Mouse (Mus musculus): ENCODE data around the gene Otp. TPM values are rescaled to one million over a fixed set of nuclear protein-coding genes. Genes with fewer than 3 reads are reported as not detected.

The Otp gene
- not detected for total RNA-seq (2021)
- long read RNA-seq, experiment 1, result 0 reads
- long read RNA-seq, experiment 2, result 0 reads

DNA sequence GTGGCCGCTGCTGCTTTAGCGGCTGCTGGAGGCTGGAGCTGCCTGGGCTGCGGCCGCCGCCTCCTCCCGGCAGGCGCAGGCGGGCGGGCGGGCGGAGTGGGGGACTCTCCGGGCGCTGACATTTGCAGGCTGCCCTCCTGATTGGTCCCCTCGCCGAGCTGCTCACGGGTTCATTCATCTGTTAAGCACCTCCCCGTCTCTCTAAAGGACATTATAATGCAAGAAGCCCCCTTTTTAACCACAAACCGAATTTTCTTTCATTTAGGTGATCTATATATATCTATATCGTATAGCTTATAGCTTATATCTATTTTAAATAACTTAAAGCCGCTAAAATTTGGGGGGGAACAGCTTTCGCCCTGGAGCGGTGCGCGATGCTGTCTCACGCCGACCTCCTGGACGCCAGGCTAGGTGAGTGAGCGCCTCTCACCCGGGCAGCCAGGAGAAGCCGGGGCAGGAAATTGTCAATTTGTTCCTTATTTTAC lies at the start of gene Otp:
Otp (plus strand) TSS at position 207 of the 485 bp plus-strand sequence.
- DNase-seq (ENCODE audit: low spot score in 2 of 2), result no peak

DNA sequence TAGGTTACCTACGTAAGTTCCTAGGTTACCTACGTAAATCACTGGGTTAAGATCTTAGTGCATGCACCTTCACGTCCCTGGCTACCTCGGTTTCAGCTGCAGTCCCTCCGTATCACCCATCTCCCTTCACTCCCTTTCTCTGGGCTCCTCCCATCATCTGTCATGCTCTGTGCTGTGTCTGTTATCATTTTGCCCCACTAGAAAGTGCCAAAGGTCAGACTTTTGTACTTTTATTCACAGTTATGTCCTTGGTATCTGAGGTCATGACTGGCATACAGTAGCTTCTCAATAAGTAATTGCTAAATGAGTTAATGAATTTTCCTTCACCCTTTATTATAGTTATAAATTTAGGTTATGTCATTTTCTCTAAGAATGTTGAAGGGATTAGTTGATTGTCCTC lies 49.0 kb upstream of the Otp start:
- DNase-seq (ENCODE audit: low spot score in 2 of 2), result no peak

- no peak for DNase-seq (ENCODE audit: low spot score in 2 of 2)
These were observed 48.4 kb upstream of the Otp start for GRCm38 (mm10) chr13:94826986-94827385.

GRCm38 (mm10) chr13:94827847-94828246 lies 47.6 kb upstream of the Otp start:
- DNase-seq (ENCODE audit: low spot score in 2 of 2), result no peak

DNA sequence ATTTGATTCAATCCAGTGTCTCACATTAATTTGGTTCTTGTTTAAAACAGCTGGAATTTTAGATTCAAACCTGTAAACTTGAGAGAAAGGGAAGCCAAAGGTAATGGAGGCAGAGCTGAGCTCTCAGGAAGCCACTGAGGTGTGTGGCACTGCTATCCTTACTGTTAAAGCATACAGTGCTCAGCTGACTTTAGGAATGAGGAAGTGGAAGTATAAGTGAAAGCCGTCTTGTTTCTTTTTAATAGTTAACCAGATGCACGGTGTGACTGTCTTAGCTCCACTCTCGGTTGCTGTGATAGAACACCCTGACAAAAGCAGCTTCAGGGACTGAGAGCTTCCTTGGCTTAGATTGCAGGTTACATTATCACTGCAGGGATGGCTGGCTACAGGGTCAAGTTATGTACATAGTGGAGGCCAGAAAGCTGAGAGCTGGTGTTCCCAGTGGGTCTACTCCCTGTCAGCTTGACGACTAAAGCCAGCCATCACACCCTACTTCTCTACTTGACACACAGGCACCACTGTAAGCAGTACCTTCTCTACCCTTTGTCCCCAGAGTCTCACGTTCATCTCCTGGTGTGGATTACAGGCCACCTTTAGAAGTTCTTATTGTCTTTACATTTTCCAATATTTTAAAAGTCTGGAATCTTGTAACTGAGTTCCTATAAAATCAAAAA lies 37.2 kb upstream of the Otp start:
- DNase-seq (ENCODE audit: low spot score in 2 of 2), result no peak

GRCm38 (mm10) chr13:94838756-94839337 lies 36.6 kb upstream of the Otp start:
- no peak for DNase-seq (ENCODE audit: low spot score in 2 of 2)

GRCm38 (mm10) chr13:94843236-94843635 lies 32.2 kb upstream of the Otp start:
- DNase-seq (ENCODE audit: low spot score in 2 of 2), result no peak

DNA sequence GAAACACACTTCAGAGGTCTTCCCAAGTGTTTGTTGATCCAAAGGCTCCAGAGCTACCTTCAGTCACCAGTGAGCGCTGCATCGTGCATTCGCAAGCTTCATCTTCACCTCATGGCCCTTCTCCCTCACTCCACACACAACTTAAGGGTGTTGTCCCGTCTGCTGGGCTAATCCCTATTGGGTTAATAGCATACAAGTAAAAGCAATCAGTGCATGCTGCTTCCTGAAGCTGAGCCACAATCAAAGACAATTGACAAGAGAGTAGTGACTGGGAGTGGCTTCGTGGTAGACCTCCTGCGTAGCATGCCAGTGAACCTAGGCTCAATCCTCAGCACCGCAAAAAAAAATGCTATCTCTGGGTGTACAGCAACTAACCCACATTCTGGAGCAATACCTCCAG lies 27.5 kb upstream of the Otp start:
- DNase-seq (ENCODE audit: low spot score in 2 of 2), result no peak

GRCm38 (mm10) chr13:94849351-94849750 lies 26.1 kb upstream of the Otp start:
- no peak for DNase-seq (ENCODE audit: low spot score in 2 of 2)

DNA sequence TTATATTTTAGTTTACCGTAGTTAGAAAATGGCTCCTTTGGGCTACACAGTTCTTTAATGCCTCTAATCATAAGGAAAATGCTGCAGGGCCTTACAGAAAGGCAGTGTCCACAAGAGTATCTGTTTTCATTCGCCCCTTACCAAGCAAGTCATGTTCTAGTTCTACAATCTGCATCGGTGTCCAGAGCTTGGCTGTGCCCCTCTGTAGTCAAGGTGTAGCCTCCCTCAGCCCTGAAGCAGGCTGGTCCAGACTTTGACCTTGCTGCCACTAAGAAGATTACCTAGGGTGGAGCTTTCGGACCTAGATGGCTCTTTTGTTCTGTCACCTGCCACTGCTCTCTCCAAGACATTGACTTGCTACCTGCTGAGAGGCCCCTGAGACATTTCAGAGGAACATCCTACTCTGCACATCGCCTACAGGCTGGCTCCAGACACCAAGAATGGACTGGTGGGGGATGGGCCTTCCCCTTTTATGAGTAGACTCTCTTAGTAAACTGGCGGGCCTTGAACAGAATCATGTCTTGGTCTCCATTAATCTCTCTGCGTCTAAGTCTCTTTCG lies 17.3 kb upstream of the Otp start:
- DNase-seq (ENCODE audit: low spot score in 2 of 2), result no peak

DNA sequence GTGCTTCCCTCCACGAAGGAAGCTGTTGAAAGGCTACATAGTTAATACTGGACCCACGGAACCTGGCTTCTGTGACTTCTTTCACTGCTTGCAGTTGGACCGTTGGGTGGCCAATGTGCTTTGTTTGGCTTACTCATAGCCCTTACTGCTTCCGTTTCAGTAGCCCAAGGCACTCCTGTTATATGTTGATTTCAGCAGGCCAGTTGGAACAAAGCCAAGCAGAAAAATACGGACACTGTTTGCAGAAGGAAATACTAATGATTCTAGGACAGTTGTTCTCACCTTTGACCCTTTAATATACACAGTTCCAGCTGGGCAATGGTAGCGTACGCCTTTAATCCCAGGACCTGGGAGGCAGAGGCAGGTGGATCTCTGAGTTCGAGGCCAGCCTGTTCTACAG lies 16.1 kb upstream of the Otp start:
- no peak for DNase-seq (ENCODE audit: low spot score in 2 of 2)

- DNase-seq (ENCODE audit: low spot score in 2 of 2), result no peak
These were observed 12.7 kb upstream of the Otp start for GRCm38 (mm10) chr13:94862491-94863230.

DNA sequence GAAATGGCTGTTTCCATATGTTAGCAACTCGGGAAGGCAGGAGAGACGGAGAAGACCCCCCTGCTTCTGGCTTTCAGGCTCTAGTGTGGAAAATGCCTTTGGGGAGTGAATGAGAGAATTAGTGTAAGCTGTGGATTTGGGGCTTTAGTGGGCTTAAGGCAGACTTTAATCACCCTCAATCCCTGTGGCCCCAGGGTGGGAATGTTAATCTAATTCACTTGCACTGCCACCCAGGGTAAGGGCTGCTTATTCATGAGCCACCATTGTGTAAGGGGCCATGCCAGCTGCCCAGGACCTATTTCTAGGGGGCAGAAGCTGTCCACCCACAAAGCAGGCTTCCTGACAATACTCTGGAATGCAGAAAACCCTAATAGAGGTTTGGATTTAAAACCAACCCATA lies 8.5 kb upstream of the Otp start:
- DNase-seq (ENCODE audit: low spot score in 2 of 2), result no peak

- DNase-seq (ENCODE audit: low spot score in 2 of 2), result no peak
These were observed 7.6 kb upstream of the Otp start for GRCm38 (mm10) chr13:94867772-94868171.

DNA sequence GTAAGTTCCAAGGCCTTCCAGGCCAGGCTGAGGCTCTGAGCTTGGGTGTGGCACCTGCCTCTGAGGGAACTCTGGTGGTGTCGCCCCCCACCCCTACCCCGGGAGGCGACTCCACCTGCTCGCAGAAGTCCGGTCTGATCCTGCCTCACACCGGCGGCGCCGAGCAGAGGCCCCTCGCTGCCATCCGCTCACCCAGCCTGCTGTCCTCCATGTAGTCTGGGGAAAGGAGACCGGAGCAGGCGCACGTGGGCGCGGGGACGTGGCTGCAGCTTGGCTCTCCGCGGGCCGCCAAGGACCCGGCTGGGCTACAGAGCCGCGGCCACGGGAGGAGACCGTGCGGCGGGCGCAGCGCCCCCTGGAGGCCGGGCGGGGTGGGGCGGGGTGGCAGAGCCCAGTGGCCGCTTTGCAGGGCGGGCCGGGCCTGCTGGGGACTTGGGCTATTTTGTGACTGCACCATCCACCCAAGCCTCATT lies 6.9 kb upstream of the Otp start:
- DNase-seq (ENCODE audit: low spot score in 2 of 2), result peak in 1 of 2 experiments; percentile 64

- DNase-seq (ENCODE audit: low spot score in 2 of 2), result no peak
These were observed 5.9 kb upstream of the Otp start for GRCm38 (mm10) chr13:94869541-94869940.

GRCm38 (mm10) chr13:94870071-94870460 lies 5.3 kb upstream of the Otp start:
- DNase-seq (ENCODE audit: low spot score in 2 of 2), result no peak

DNA sequence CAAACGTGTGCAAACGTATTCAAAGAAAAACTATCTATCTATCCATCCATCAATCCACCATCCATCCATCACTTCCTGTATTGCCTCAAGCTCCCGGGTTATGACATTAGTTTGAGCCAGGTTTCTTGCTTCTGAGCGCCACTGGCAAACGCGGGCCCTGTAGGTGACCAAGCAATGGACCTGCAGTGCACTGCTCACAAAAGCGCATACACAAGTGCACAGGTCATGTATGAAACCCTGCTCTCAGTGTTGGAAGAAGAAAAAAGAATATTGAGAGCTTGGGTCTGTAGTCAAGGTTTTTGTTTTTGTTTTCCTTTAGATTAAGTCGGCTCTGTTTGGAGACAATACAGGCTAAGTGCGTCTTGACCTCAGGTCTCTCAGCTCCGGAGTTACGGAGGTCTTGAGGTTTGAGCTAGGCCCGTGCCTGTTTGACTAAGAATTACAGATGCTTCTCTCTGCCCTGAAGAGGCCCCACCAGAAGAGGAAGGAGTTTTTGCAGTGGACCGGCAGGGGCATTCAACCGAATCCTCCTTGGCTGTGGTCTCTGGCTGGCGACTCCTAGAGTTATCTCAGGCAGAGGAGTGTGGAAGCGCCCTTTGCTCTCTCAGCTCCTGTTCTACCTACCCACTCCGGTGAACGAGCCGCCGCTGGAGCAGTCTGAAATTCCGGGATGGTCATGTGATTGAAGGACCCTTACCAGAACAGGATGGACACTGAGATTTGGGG lies 4.8 kb upstream of the Otp start:
- DNase-seq (ENCODE audit: low spot score in 2 of 2), result no peak

DNA sequence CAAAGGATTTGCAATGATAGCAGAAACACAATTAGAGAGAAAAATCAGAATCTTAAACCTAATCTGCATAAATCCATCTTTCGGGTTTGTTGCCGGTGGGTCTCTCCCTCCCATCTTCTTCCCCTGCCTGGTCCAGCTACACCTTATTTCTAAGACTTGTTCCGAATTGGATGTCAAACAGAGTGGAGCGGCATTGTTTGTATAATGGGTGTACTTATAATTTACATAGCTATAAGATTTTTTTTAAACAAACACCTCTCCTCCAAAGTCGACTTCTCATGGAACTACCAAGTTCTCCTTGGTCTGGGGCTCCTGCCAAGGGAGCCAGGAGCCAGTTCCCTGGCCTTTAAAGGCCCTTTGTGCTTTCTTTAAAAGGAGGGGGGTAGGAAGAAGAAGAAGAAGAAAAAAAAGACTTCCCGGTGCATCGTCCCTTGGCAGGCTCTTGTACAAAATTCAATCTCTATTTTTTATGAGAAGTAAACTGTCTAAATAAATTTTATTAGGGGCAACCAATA lies 3.5 kb upstream of the Otp start:
- DNase-seq (ENCODE audit: low spot score in 2 of 2), result no peak

DNA sequence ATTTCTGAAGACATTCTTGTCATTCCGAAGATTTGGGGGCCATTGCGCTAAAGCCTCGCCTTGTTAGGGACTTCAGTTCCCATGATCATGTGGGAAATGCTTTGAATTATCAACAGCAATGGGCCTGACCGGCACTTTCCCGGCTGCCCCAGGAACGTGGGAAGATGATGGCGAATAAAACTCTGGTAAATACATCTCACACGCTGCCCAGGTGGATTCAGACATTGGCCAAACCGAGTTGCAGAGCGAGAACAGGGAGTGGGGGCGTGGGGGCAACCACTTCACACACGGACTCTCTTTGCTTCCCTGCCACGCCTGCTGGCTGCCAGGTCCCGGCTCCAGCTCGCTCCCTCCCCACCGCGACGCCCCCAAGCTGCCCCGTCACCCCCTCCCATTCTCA lies 3.0 kb upstream of the Otp start:
- DNase-seq (ENCODE audit: low spot score in 2 of 2), result no peak

Data from gastrocnemius, postnatal 4 days (tissue).